Mouse (Mus musculus) forebrain, embryonic 11.5 days (tissue): ENCODE data around the gene Actr3. TPM values are rescaled to one million over a fixed set of nuclear protein-coding genes. Genes with fewer than 3 reads are reported as not detected.
"Not testable (repeated sequence)": the region's sequence is repeated elsewhere in the genome, so short reads cannot be mapped to it uniquely, and the experiment has no call there.

Experiments
- ATAC-seq: fragments of 200-750 bp; cut with Nextera tagmentation; replicated peaks from 2 replicates; pipeline ENCODE4 v1.8.0; 2017; ENCODE audit warnings: moderate TSS enrichment; ENCODE audit not compliant: low FRiP score
- DNase-seq: peaks from one replicate; pipeline ENCODE4 v3.0.0-alpha.2; 2017; ENCODE audit warnings: low spot score
- H3K27ac ChIP-seq: fragments of 300-500 bp; sonication (generic); 2 replicates; pipeline ENCODE4 v1.5.1; 2014; ENCODE audit warnings: low read depth, low read length
- H3K27me3 ChIP-seq: fragments of 300-500 bp; sonication (generic); 2 replicates; pipeline ENCODE4 v1.6.1; 2014; ENCODE audit warnings: mild to moderate bottlenecking, low read length, mixed read lengths; ENCODE audit not compliant: control insufficient read depth, insufficient read depth
- H3K36me3 ChIP-seq: fragments of 300-500 bp; sonication (generic); 2 replicates; pipeline ENCODE4 v1.6.1; 2014; ENCODE audit warnings: mild to moderate bottlenecking, low read length, moderate library complexity, mixed read lengths; ENCODE audit not compliant: control insufficient read depth, insufficient read depth
- H3K4me1 ChIP-seq: fragments of 300-500 bp; sonication (generic); replicated peaks from 2 replicates; pipeline ENCODE4 v1.6.1; 2014; ENCODE audit warnings: low read length, mixed read lengths; ENCODE audit not compliant: control insufficient read depth, insufficient read depth
- H3K4me2 ChIP-seq: fragments of 300-500 bp; sonication (generic); 2 replicates; pipeline ENCODE4 v1.6.1; 2014; ENCODE audit warnings: low read depth, mild to moderate bottlenecking, low read length, moderate library complexity, mixed read lengths; ENCODE audit not compliant: severe bottlenecking
- H3K4me3 ChIP-seq: fragments of 300-500 bp; sonication (generic); 2 replicates; pipeline ENCODE4 v1.5.1; 2014; ENCODE audit warnings: low read depth, low read length
- H3K9ac ChIP-seq: fragments of 300-500 bp; sonication (generic); 2 replicates; pipeline ENCODE4 v1.6.1; 2014; ENCODE audit warnings: low read length
- H3K9me3 ChIP-seq: fragments of 300-500 bp; sonication (generic); 2 replicates; pipeline ENCODE4 v1.6.1; 2016; ENCODE audit warnings: low read length, mixed read lengths; ENCODE audit not compliant: control insufficient read depth
- WGBS: fragments of 180-500 bp; shearing (Covaris S2); extraction: QIAGEN DNeasy Blood & Tissue Kit; methylation state at CpG from one replicate; pipeline ENCODE4 v1.1.7; 2014; 5-methylcytosine and 5-hydroxymethylcytosine counted together
- polyA plus RNA-seq: library from polyadenylated mRNA; unstranded; fragments of >200 nt; fragmentation: Nextera tagmentation; extraction: Ambion mirVana; gene quantifications from 2 replicates; pipeline ENCODE4 v1.2.1, GENCODE M21; 2014

The Actr3 gene
- polyA plus RNA-seq, 1 experiment from 2014 or later: 242 TPM

GRCm38 (mm10) chr1:125395391-125395790 lies 40.1 kb downstream of the Actr3 start:
- H3K27ac ChIP-seq: no peak overlapping the region
- no peak overlapping the region for H3K4me3 ChIP-seq
- no peaks in the 10 kb centered on the region; the same call in 1 of the 2 replicates for H3K36me3 ChIP-seq
- DNase-seq (no peak), ATAC-seq (no peak)
- no peak overlapping the region for H3K9ac ChIP-seq
- no peaks in the 10 kb centered on the region for H3K4me1 ChIP-seq
- no peaks in the 10 kb centered on the region for H3K9me3 ChIP-seq
- H3K4me2 ChIP-seq: no peak overlapping the region
- no peaks in the 10 kb centered on the region for H3K27me3 ChIP-seq
- WGBS: 97% methylated on average over 1 of the region's 1 CpGs

- not testable (repeated sequence) for H3K27me3 ChIP-seq, H3K36me3 ChIP-seq, H3K4me2 ChIP-seq, H3K9ac ChIP-seq, H3K4me1 ChIP-seq, H3K27ac ChIP-seq, H3K4me3 ChIP-seq, DNase-seq, ATAC-seq, H3K9me3 ChIP-seq
- WGBS: 94% methylated on average over 5 of the region's 5 CpGs
These were observed 42.2 kb downstream of the Actr3 start for GRCm38 (mm10) chr1:125393324-125393723.

- DNase-seq, H3K27me3 ChIP-seq: not testable (repeated sequence)
- 78% methylated on average over 4 of the region's 4 CpGs for WGBS
These were observed 45.3 kb downstream of the Actr3 start for GRCm38 (mm10) chr1:125390065-125390754.

GRCm38 (mm10) chr1:125389634-125390033 lies 45.9 kb downstream of the Actr3 start:
- WGBS: 91% methylated on average over 1 of the region's 1 CpGs
- not testable (repeated sequence) for H3K9me3 ChIP-seq, H3K9ac ChIP-seq, H3K4me2 ChIP-seq, H3K27me3 ChIP-seq, ATAC-seq, H3K36me3 ChIP-seq, H3K27ac ChIP-seq, H3K4me1 ChIP-seq, DNase-seq, H3K4me3 ChIP-seq

More at GRCm38 (mm10) chr1:125390065-125390754, 45.3 kb downstream of the Actr3 start:
- H3K4me2 ChIP-seq, H3K36me3 ChIP-seq, H3K9me3 ChIP-seq, H3K4me1 ChIP-seq, H3K9ac ChIP-seq, ATAC-seq, H3K27ac ChIP-seq, H3K4me3 ChIP-seq: not testable (repeated sequence)

GRCm38 (mm10) chr1:125388370-125388769 lies 47.2 kb downstream of the Actr3 start:
- DNase-seq: no peak
- no peak overlapping the region for H3K9ac ChIP-seq
- 22% methylated on average over 3 of the region's 3 CpGs for WGBS
- no peak overlapping the region for H3K27ac ChIP-seq
- no peaks in the 10 kb centered on the region for H3K36me3 ChIP-seq
- no peaks in the 10 kb centered on the region for H3K4me1 ChIP-seq
- no peak overlapping the region for H3K4me2 ChIP-seq
- no peaks in the 10 kb centered on the region for H3K27me3 ChIP-seq
- no peak overlapping the region for H3K4me3 ChIP-seq
- H3K9me3 ChIP-seq: no peaks in the 10 kb centered on the region
- ATAC-seq: no peak

- no peaks in the 10 kb centered on the region for H3K9me3 ChIP-seq
- no peak overlapping the region for H3K27ac ChIP-seq
- ATAC-seq (no peak), DNase-seq (no peak)
- WGBS: 77% methylated on average over 7 of the region's 7 CpGs
- H3K4me2 ChIP-seq: no peak overlapping the region
- H3K9ac ChIP-seq: no peak overlapping the region
- H3K4me3 ChIP-seq: no peak overlapping the region
- H3K4me1 ChIP-seq: no peaks in the 10 kb centered on the region
- H3K27me3 ChIP-seq: no peaks in the 10 kb centered on the region
- no peaks in the 10 kb centered on the region for H3K36me3 ChIP-seq
These were observed 49.3 kb downstream of the Actr3 start for GRCm38 (mm10) chr1:125386217-125386616.

- H3K4me3 ChIP-seq: no peak overlapping the region
- no peaks in the 10 kb centered on the region for H3K27me3 ChIP-seq
- H3K36me3 ChIP-seq: no peaks in the 10 kb centered on the region
- no peaks in the 10 kb centered on the region for H3K9me3 ChIP-seq
- WGBS: 64% methylated on average over 6 of the region's 6 CpGs
- H3K9ac ChIP-seq: no peak overlapping the region
- no peaks in the 10 kb centered on the region for H3K4me1 ChIP-seq
- ATAC-seq (no peak), DNase-seq (no peak)
- no peak overlapping the region for H3K4me2 ChIP-seq
- no peak overlapping the region for H3K27ac ChIP-seq
These were observed 52.9 kb downstream of the Actr3 start for GRCm38 (mm10) chr1:125382622-125383021.

GRCm38 (mm10) chr1:125378889-125379288 lies 56.6 kb downstream of the Actr3 start:
- no peak overlapping the region for H3K4me3 ChIP-seq
- DNase-seq: no peak
- H3K27ac ChIP-seq: no peak overlapping the region
- no peaks in the 10 kb centered on the region for H3K4me1 ChIP-seq
- H3K36me3 ChIP-seq: no peaks in the 10 kb centered on the region
- H3K27me3 ChIP-seq: no peaks in the 10 kb centered on the region
- no peak for ATAC-seq
- H3K9ac ChIP-seq: no peak overlapping the region
- WGBS: 86% methylated on average over 3 of the region's 3 CpGs
- H3K9me3 ChIP-seq: no peaks in the 10 kb centered on the region
- H3K4me2 ChIP-seq: no peak overlapping the region

- Histone ChIP-seq H3K4me1 (no peaks in the 10 kb centered on the region), H3K9me3 (no peaks in the 10 kb centered on the region), H3K36me3 (no peaks in the 10 kb centered on the region), H3K27me3 (no peaks in the 10 kb centered on the region), H3K4me3 (no peak overlapping the region), H3K4me2 (no peak overlapping the region), H3K9ac (no peak overlapping the region), H3K27ac (no peak overlapping the region)
- no peak for DNase-seq
- no peak for ATAC-seq
- WGBS: 75% methylated on average over 5 of the region's 5 CpGs
These were observed 62.7 kb downstream of the Actr3 start for GRCm38 (mm10) chr1:125372855-125373254.
